Comparison of ENCODE assay signal across 1 mouse cellular context in the genomic region with DNA sequence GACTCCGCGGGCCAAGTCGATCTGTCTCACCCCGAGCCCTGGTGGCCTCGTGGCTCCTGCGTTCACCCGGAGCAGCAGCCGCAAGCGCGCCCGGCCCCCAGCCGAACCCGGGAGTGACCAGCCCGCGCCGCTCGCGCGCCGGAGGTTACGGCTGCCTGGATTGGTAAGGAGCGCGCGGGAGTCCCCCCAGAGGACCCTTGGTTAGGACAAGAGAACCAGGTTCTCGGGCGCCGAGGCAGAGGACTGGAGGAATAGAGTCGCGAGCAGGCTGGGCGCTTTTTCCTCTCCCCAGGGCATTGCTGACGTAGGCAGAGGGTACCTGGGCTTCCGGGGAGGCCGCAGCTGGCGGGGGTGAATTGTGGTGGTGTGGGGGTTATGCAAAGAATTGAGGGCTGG.
A peak's percentile ranks its signal among the peaks of the same experiment; 100 is the strongest.
TF ChIP-seq lines count a peak whose summit lies in the region.

No protein-coding gene starts in this region.

TF ChIP-seq in CH12.LX, 34 proteins besides CTCF, POLR2A, EP300 and RAD21:
- no peak; the same call in 1 of the 2 replicates for TF ChIP-seq SIN3A (IDR thresholded peaks at IDR 0.05; ENCODE audit: low read length)
- no peak for TF ChIP-seq E2F4 (IDR thresholded peaks at IDR 0.05; ENCODE audit: insufficient replicate concordance, low read depth, low read length)
- no peak for TF ChIP-seq RCOR1 (conservative IDR thresholded peaks at IDR 0.05; ENCODE audit: low read depth, low read length)
- no peak for TF ChIP-seq POLR2AphosphoS2 (IDR thresholded peaks at IDR 0.05; ENCODE audit: low read depth, low read length)
- TF ChIP-seq BHLHE40 (IDR thresholded peaks at IDR 0.05; ENCODE audit: low read depth, low read length), result peak; percentile 29; the same call in 1 of the 2 replicates
- TF ChIP-seq MAX (IDR thresholded peaks at IDR 0.05; ENCODE audit: low read length), result no peak
- no peak for TF ChIP-seq USF2 (conservative IDR thresholded peaks at IDR 0.05; ENCODE audit: low read depth, low read length)
- TF ChIP-seq NRF1 (IDR thresholded peaks at IDR 0.05; ENCODE audit: low read depth, low read length), result no peak
- TF ChIP-seq KAT2A (IDR thresholded peaks at IDR 0.05; ENCODE audit: insufficient replicate concordance, low read length), result no peak
- TF ChIP-seq CHD1 (IDR thresholded peaks at IDR 0.05; ENCODE audit: low read depth, low read length), result no peak
- no peak for TF ChIP-seq MYC (IDR thresholded peaks at IDR 0.05; ENCODE audit: low read depth, low read length)
- TF ChIP-seq NELFE (IDR thresholded peaks at IDR 0.05; ENCODE audit: low read depth, low read length), result no peak; the same call in 1 of the 2 replicates
- TF ChIP-seq TBP (conservative IDR thresholded peaks at IDR 0.05; ENCODE audit: low read depth, low read length), result no peak
- TF ChIP-seq MEF2A (IDR thresholded peaks at IDR 0.05; ENCODE audit: borderline replicate concordance, low read depth, low read length), result 0 out of 2 replicates have a peak, but pooled peaks have one; percentile 19
- no peak for TF ChIP-seq ZC3H11A (IDR thresholded peaks at IDR 0.05; ENCODE audit: low read depth, low read length)
- TF ChIP-seq HCFC1 (IDR thresholded peaks at IDR 0.05; ENCODE audit: low read depth, low read length), result no peak; the same call in 1 of the 2 replicates
- no peak for TF ChIP-seq SMC3 (IDR thresholded peaks at IDR 0.05; ENCODE audit: low read depth, low read length)
- TF ChIP-seq ETS1 (conservative IDR thresholded peaks at IDR 0.05; ENCODE audit: low read depth, low read length), result peak; percentile 72
- no peak for TF ChIP-seq UBTF (IDR thresholded peaks at IDR 0.05; ENCODE audit: low read depth, low read length)
- no peak for TF ChIP-seq USF1 (IDR thresholded peaks at IDR 0.05; ENCODE audit: low read depth, low read length)
- TF ChIP-seq ZNF384 (IDR thresholded peaks at IDR 0.05; ENCODE audit: low read depth, low read length), result no peak
- no peak for TF ChIP-seq ZKSCAN1 (IDR thresholded peaks at IDR 0.05; ENCODE audit: borderline replicate concordance, low read depth, low read length)
- peak; percentile 67; the same call in 1 of the 2 replicates for TF ChIP-seq MAZ (IDR thresholded peaks at IDR 0.05; ENCODE audit: low read depth, low read length)
- TF ChIP-seq ELF1 (IDR thresholded peaks at IDR 0.05; ENCODE audit: low read depth, low read length), result peak; percentile 81
